Mouse (Mus musculus): ENCODE measurements at regions not wholly inside any gene's neighbourhood (a gene's known extent, or its start where the extent isn't known, plus 50 kb on each side); places are given as distances from the start of the nearest gene placed in this dataset.

- ATAC-seq (ENCODE audit: low TSS enrichment) = no peak
Measured at GRCm38 (mm10) chr15:64618471-64618870, 199.0 kb upstream of the Gm21798 start.

- ATAC-seq (ENCODE audit: low TSS enrichment) = peak; percentile 26; the same call in 1 of the 2 replicates
Measured at GRCm38 (mm10) chr15:64621876-64622275, 195.6 kb upstream of the Gm21798 start.

GRCm38 (mm10) chr15:64622591-64622990 is 194.9 kb upstream of the Gm21798 start:
- peak; percentile 66 for ATAC-seq (ENCODE audit: low TSS enrichment)

- ATAC-seq (ENCODE audit: low TSS enrichment) = no peak
Measured at GRCm38 (mm10) chr15:64626359-64626758, 191.1 kb upstream of the Gm21798 start.

GRCm38 (mm10) chr15:64627258-64627657 is 190.2 kb upstream of the Gm21798 start:
- ATAC-seq (ENCODE audit: low TSS enrichment) = peak; percentile 78
